Mouse (Mus musculus) megakaryocyte-erythroid progenitor cell, adult 5-6 weeks (primary cell): ENCODE data around the gene Lao1. TPM values are rescaled to one million over a fixed set of nuclear protein-coding genes. Genes with fewer than 3 reads are reported as not detected.

ENCODE experiments used
- ATAC-seq: replicated peaks from 2 replicates; pipeline ENCODE4 v1.8.0; 2016; ENCODE audit warnings: mild to moderate bottlenecking, inconsistent platforms; ENCODE audit not compliant: severe bottlenecking, poor library complexity, low FRiP score, low TSS enrichment
- total RNA-seq, 2 experiments: library from RNA; stranded (forward) in 1 of 2; stranded (reverse) in 1 of 2; fragments of 200-1000, 215-1000 nt in 1 of 2; fragments of >200 nt in 1 of 2; fragmentation: Nextera tagmentation in 1 of 2; gene quantifications; 2 replicates each; pipeline ENCODE4 v1.2.3; 2014 to 2017

Gene Lao1
- total RNA-seq, 2 experiments from 2014 or later, result not detected

GRCm38 (mm10) chr4:119011050-119011680 is 49.8 kb downstream of the Lao1 start:
- ATAC-seq, result no peak

GRCm38 (mm10) chr4:119013031-119013430 is 51.7 kb downstream of the Lao1 start:
- ATAC-seq, result no peak

GRCm38 (mm10) chr4:119014997-119015396 is 53.6 kb downstream of the Lao1 start:
- no peak for ATAC-seq

DNA sequence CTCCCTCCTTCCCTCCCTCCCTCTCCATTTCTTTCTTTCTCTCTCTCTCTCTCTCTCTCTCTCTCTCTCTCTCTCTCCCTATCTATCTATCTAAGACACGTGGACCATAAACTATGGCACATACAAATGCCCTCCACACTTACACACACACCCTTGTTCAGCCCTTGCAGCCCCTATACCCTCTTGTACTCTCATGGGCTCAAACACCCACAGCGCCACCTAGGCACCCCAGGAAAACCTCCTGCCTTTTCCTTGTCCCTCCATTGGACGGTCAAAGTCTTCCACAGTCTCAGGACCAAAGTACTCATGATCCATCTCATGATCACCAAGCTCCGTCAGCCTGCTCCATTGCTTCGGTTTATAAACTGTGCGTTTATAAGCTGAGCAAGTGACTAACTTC is 54.2 kb downstream of the Lao1 start:
- no peak for ATAC-seq

- ATAC-seq, result no peak
These were observed 55.7 kb downstream of the Lao1 start for GRCm38 (mm10) chr4:119017078-119017477.

Other genes starting within 250 kb of the Lao1 start
- not detected in 2 replicates for gene Olfr1340, start 241.4 kb upstream of the Lao1 start, total RNA-seq (2014; fragmentation: Nextera tagmentation)
- not detected in 2 replicates for gene Olfr1340, start 241.4 kb upstream of the Lao1 start, total RNA-seq (2017)
- gene Olfr1339, start 229.4 kb upstream of the Lao1 start, total RNA-seq (2014; fragmentation: Nextera tagmentation), result not detected in 2 replicates
- gene Olfr1339, start 229.4 kb upstream of the Lao1 start, total RNA-seq (2017), result not detected in 2 replicates
- not detected in 2 replicates for gene Olfr1338, start 202.8 kb upstream of the Lao1 start, total RNA-seq (2014; fragmentation: Nextera tagmentation)
- not detected in 2 replicates for gene Olfr1338, start 202.8 kb upstream of the Lao1 start, total RNA-seq (2017)
- not detected in 2 replicates for gene Olfr1337, start 179.0 kb upstream of the Lao1 start, total RNA-seq (2014; fragmentation: Nextera tagmentation)
- not detected in 2 replicates for gene Olfr1337, start 179.0 kb upstream of the Lao1 start, total RNA-seq (2017)
- not detected in 2 replicates for gene Olfr1335, start 151.6 kb upstream of the Lao1 start, total RNA-seq (2014; fragmentation: Nextera tagmentation)
- gene Olfr1335, start 151.6 kb upstream of the Lao1 start, total RNA-seq (2017), result not detected in 2 replicates
- gene Olfr1333, start 125.3 kb upstream of the Lao1 start, total RNA-seq (2014; fragmentation: Nextera tagmentation), result not detected in 2 replicates
- gene Olfr1333, start 125.3 kb upstream of the Lao1 start, total RNA-seq (2017), result not detected in 2 replicates
- not detected in 2 replicates for gene Olfr1331, start 96.9 kb upstream of the Lao1 start, total RNA-seq (2014; fragmentation: Nextera tagmentation)
- gene Olfr1331, start 96.9 kb upstream of the Lao1 start, total RNA-seq (2017), result not detected in 2 replicates
- gene Olfr1330, start 73.0 kb upstream of the Lao1 start, total RNA-seq (2014; fragmentation: Nextera tagmentation), result not detected in 2 replicates
- not detected in 2 replicates for gene Olfr1330, start 73.0 kb upstream of the Lao1 start, total RNA-seq (2017)
- not detected in 2 replicates for gene Olfr1329, start 44.1 kb upstream of the Lao1 start, total RNA-seq (2014; fragmentation: Nextera tagmentation)
- not detected in 2 replicates for gene Olfr1329, start 44.1 kb upstream of the Lao1 start, total RNA-seq (2017)
- gene Olfr1328, start 23.0 kb upstream of the Lao1 start, total RNA-seq (2014; fragmentation: Nextera tagmentation), result not detected in 2 replicates
- gene Olfr1328, start 23.0 kb upstream of the Lao1 start, total RNA-seq (2017), result not detected in 2 replicates
- 0.98 and 2.6 TPM in 2 replicates for gene Slc2a1, start 147.1 kb downstream of the Lao1 start, total RNA-seq (2014; fragmentation: Nextera tagmentation)
- 2.1 and 5.0 TPM in 2 replicates for gene Slc2a1, start 147.1 kb downstream of the Lao1 start, total RNA-seq (2017)
- 44.4 and 47.3 TPM in 2 replicates for gene Zfp691, start 212.6 kb downstream of the Lao1 start, total RNA-seq (2014; fragmentation: Nextera tagmentation)
- 6.5 and 8.1 TPM in 2 replicates for gene Zfp691, start 212.6 kb downstream of the Lao1 start, total RNA-seq (2017)
- 505 and 531 TPM in 2 replicates for gene Ermap, start 228.4 kb downstream of the Lao1 start, total RNA-seq (2014; fragmentation: Nextera tagmentation)
- gene Ermap, start 228.4 kb downstream of the Lao1 start, total RNA-seq (2017), result 220 and 292 TPM in 2 replicates
- 107 and 124 TPM in 2 replicates for gene Svbp, start 233.7 kb downstream of the Lao1 start, total RNA-seq (2014; fragmentation: Nextera tagmentation)
- gene Svbp, start 233.7 kb downstream of the Lao1 start, total RNA-seq (2017), result 47.7 and 52.9 TPM in 2 replicates